Mouse (Mus musculus) forebrain, embryonic 15.5 days (tissue): ENCODE results near the gene Cacng2. TPM values are rescaled to one million over a fixed set of nuclear protein-coding genes. Genes with fewer than 3 reads are reported as not detected.

Experiments
- ATAC-seq: fragments of 200-750 bp; cut with Nextera tagmentation; replicated peaks from 2 replicates; pipeline ENCODE4 v1.8.0; 2017; ENCODE audit warnings: mild to moderate bottlenecking, moderate TSS enrichment, moderate library complexity
- H3K27ac ChIP-seq: fragments of 300-500 bp; sonication (generic); replicated peaks from 2 replicates; pipeline ENCODE4 v1.5.1; 2015; ENCODE audit warnings: mild to moderate bottlenecking, inconsistent platforms
- H3K27me3 ChIP-seq: fragments of 300-500 bp; sonication (generic); 2 replicates; pipeline ENCODE4 v1.6.1; 2015; ENCODE audit warnings: inconsistent platforms
- H3K36me3 ChIP-seq: fragments of 300-500 bp; sonication (generic); 2 replicates; pipeline ENCODE4 v1.6.1; 2015; ENCODE audit warnings: mild to moderate bottlenecking, inconsistent platforms
- H3K4me1 ChIP-seq: fragments of 300-500 bp; sonication (generic); 2 replicates; pipeline ENCODE4 v1.6.1; 2015; ENCODE audit warnings: inconsistent platforms
- H3K4me2 ChIP-seq: fragments of 300-500 bp; sonication (generic); replicated peaks from 2 replicates; pipeline ENCODE4 v1.6.1; 2015; ENCODE audit warnings: mild to moderate bottlenecking, inconsistent platforms
- H3K4me3 ChIP-seq: fragments of 300-500 bp; sonication (generic); 2 replicates; pipeline ENCODE4 v1.5.1; 2015; ENCODE audit warnings: mild to moderate bottlenecking, inconsistent platforms
- H3K9ac ChIP-seq: fragments of 300-500 bp; sonication (generic); replicated peaks from 2 replicates; pipeline ENCODE4 v1.6.1; 2015; ENCODE audit warnings: mild to moderate bottlenecking, inconsistent platforms
- H3K9me3 ChIP-seq: fragments of 300-500 bp; sonication (generic); 2 replicates; pipeline ENCODE4 v1.6.1; 2016; ENCODE audit warnings: inconsistent platforms
- WGBS: fragments of 180-500 bp; shearing (Covaris S2); methylation state at CpG from one replicate; pipeline ENCODE4 v1.1.7; 2015; ENCODE audit warnings: mixed read lengths; 5-methylcytosine and 5-hydroxymethylcytosine counted together
- polyA plus RNA-seq: library from polyadenylated mRNA; unstranded; fragments of >200 nt; fragmentation: Nextera tagmentation; extraction: Ambion mirVana; gene quantifications from 2 replicates; pipeline ENCODE4 v1.2.1, GENCODE M21; 2015

Cacng2 gene
- polyA plus RNA-seq, 1 experiment from 2014 or later: 7.6 TPM

GRCm38 (mm10) chr15:77983391-77983790 lies 136.4 kb downstream of the Cacng2 start:
- Histone ChIP-seq H3K36me3 (no peaks in the 10 kb centered on the region), H3K4me3 (no peak overlapping the region), H3K27me3 (0 out of 2 replicates have a peak, but pooled peaks cover 2% of the 10 kb centered on the region), H3K4me1 (peaks cover 8% of the 10 kb centered on the region; the same call in 1 of the 2 replicates), H3K9me3 (no peaks in the 10 kb centered on the region), H3K9ac (no peak overlapping the region), H3K27ac (no peak overlapping the region), H3K4me2 (no peak overlapping the region)
- ATAC-seq: no peak
- WGBS: 38% methylated on average over 3 of the region's 3 CpGs

GRCm38 (mm10) chr15:77982195-77982939 lies 137.5 kb downstream of the Cacng2 start:
- Histone ChIP-seq H3K9ac (no peak overlapping the region), H3K36me3 (no peaks in the 10 kb centered on the region), H3K4me2 (no peak overlapping the region), H3K4me3 (no peak overlapping the region), H3K9me3 (no peaks in the 10 kb centered on the region), H3K27ac (no peak overlapping the region), H3K27me3 (0 out of 2 replicates have a peak, but pooled peaks cover 2% of the 10 kb centered on the region), H3K4me1 (peaks cover 8% of the 10 kb centered on the region; the same call in 1 of the 2 replicates)
- 23% methylated on average over 18 of the region's 18 CpGs for WGBS
- ATAC-seq: 0 out of 2 replicates have a peak, but pooled peaks have one; percentile 13

GRCm38 (mm10) chr15:77981181-77981680 lies 138.6 kb downstream of the Cacng2 start:
- 74% methylated on average over 5 of the region's 5 CpGs for WGBS
- Histone ChIP-seq H3K27ac (no peak overlapping the region), H3K4me1 (peaks cover 8% of the 10 kb centered on the region; the same call in 1 of the 2 replicates), H3K9ac (no peak overlapping the region), H3K4me3 (no peak overlapping the region), H3K9me3 (no peaks in the 10 kb centered on the region), H3K4me2 (no peak overlapping the region), H3K36me3 (no peaks in the 10 kb centered on the region), H3K27me3 (0 out of 2 replicates have a peak, but pooled peaks cover 2% of the 10 kb centered on the region)
- no peak for ATAC-seq

GRCm38 (mm10) chr15:77979427-77979865 lies 140.4 kb downstream of the Cacng2 start:
- Histone ChIP-seq H3K9ac (no peak overlapping the region), H3K36me3 (no peaks in the 10 kb centered on the region), H3K4me3 (no peak overlapping the region), H3K9me3 (no peaks in the 10 kb centered on the region), H3K27ac (no peak overlapping the region), H3K27me3 (0 out of 2 replicates have a peak, but pooled peaks cover 2% of the 10 kb centered on the region), H3K4me1 (peaks cover 8% of the 10 kb centered on the region; the same call in 1 of the 2 replicates), H3K4me2 (no peak overlapping the region)
- no peak for ATAC-seq
- 83% methylated on average over 10 of the region's 10 CpGs for WGBS

- H3K9me3 ChIP-seq: no peaks in the 10 kb centered on the region
- H3K9ac ChIP-seq: no peak overlapping the region
- H3K27me3 ChIP-seq: 0 out of 2 replicates have a peak, but pooled peaks cover 1% of the 10 kb centered on the region
- H3K27ac ChIP-seq: no peak overlapping the region
- H3K4me3 ChIP-seq: no peak overlapping the region
- no peak for ATAC-seq
- no peak overlapping the region for H3K4me2 ChIP-seq
- H3K4me1 ChIP-seq: peaks cover 8% of the 10 kb centered on the region; the same call in 1 of the 2 replicates
- H3K36me3 ChIP-seq: no peaks in the 10 kb centered on the region
- WGBS: 66% methylated on average over 3 of the region's 3 CpGs
Measured at GRCm38 (mm10) chr15:77977663-77978062, 142.2 kb downstream of the Cacng2 start.

- no peaks in the 10 kb centered on the region for H3K27me3 ChIP-seq
- WGBS: 79% methylated on average over 6 of the region's 6 CpGs
- peaks cover 16% of the 10 kb centered on the region for H3K4me1 ChIP-seq
- no peaks in the 10 kb centered on the region for H3K36me3 ChIP-seq
- H3K4me2 ChIP-seq: no peak overlapping the region
- H3K4me3 ChIP-seq: no peak overlapping the region
- no peak for ATAC-seq
- H3K9ac ChIP-seq: no peak overlapping the region
- H3K9me3 ChIP-seq: no peaks in the 10 kb centered on the region
- no peak overlapping the region for H3K27ac ChIP-seq
Measured at GRCm38 (mm10) chr15:77974165-77974841, 145.5 kb downstream of the Cacng2 start.

- H3K27me3 ChIP-seq: no peaks in the 10 kb centered on the region
- H3K9ac ChIP-seq: peak within 1 kb of the TSS; percentile 87
- peak within 1 kb of the TSS; percentile 61 for H3K4me3 ChIP-seq
- peak; percentile 85 for ATAC-seq
- WGBS: under 1% methylated on average over 71 of the region's 72 CpGs
- H3K4me1 ChIP-seq: peaks cover 25% of the 10 kb centered on the region
- peaks cover 32% of the 10 kb centered on the region for H3K36me3 ChIP-seq
- peak within 1 kb of the TSS; percentile 85 for H3K4me2 ChIP-seq
- peak within 1 kb of the TSS; percentile 99 for H3K27ac ChIP-seq
- H3K9me3 ChIP-seq: no peaks in the 10 kb centered on the region
Measured at GRCm38 (mm10) chr15:77970470-77971292, 149.1 kb downstream of the Cacng2 start, which contains the start of gene Eif3d. TSS of gene Eif3d (minus strand) at chr15:77970813.

- peak overlapping the region; percentile 61 for H3K4me3 ChIP-seq
- peaks cover 39% of the 10 kb centered on the region for H3K36me3 ChIP-seq
- H3K9me3 ChIP-seq: no peaks in the 10 kb centered on the region
- peaks cover 25% of the 10 kb centered on the region for H3K4me1 ChIP-seq
- peak overlapping the region; percentile 87 for H3K9ac ChIP-seq
- H3K27me3 ChIP-seq: no peaks in the 10 kb centered on the region
- no peak; the same call in 1 of the 2 replicates for ATAC-seq
- WGBS: 2% methylated on average over 15 of the region's 15 CpGs
- H3K4me2 ChIP-seq: peak overlapping the region; percentile 82
- H3K27ac ChIP-seq: peak overlapping the region; percentile 99
Measured at GRCm38 (mm10) chr15:77969940-77970469, 149.8 kb downstream of the Cacng2 start.

- H3K4me2 ChIP-seq: no peak overlapping the region
- H3K9me3 ChIP-seq: no peaks in the 10 kb centered on the region
- H3K4me3 ChIP-seq: no peak overlapping the region
- no peak for ATAC-seq
- WGBS: 88% methylated on average over 9 of the region's 9 CpGs
- no peak overlapping the region for H3K27ac ChIP-seq
- H3K27me3 ChIP-seq: no peaks in the 10 kb centered on the region
- peaks cover 16% of the 10 kb centered on the region for H3K4me1 ChIP-seq
- no peak overlapping the region for H3K9ac ChIP-seq
- H3K36me3 ChIP-seq: peaks cover 87% of the 10 kb centered on the region
Measured at GRCm38 (mm10) chr15:77965117-77965528, 154.7 kb downstream of the Cacng2 start.

GRCm38 (mm10) chr15:77962447-77962846 lies 157.4 kb downstream of the Cacng2 start:
- no peaks in the 10 kb centered on the region for H3K9me3 ChIP-seq
- no peak overlapping the region for H3K4me3 ChIP-seq
- H3K36me3 ChIP-seq: peaks cover 94% of the 10 kb centered on the region
- no peaks in the 10 kb centered on the region for H3K27me3 ChIP-seq
- no peak for ATAC-seq
- no peak overlapping the region for H3K27ac ChIP-seq
- H3K9ac ChIP-seq: no peak overlapping the region
- no peak overlapping the region for H3K4me2 ChIP-seq
- WGBS: 98% methylated on average over 5 of the region's 5 CpGs
- H3K4me1 ChIP-seq: peaks cover under 1% of the 10 kb centered on the region; the same call in 1 of the 2 replicates

- Histone ChIP-seq H3K4me3 (no peak overlapping the region), H3K27ac (no peak overlapping the region), H3K27me3 (no peaks in the 10 kb centered on the region), H3K9me3 (no peaks in the 10 kb centered on the region), H3K9ac (no peak overlapping the region), H3K4me2 (no peak overlapping the region), H3K4me1 (peaks cover 15% of the 10 kb centered on the region), H3K36me3 (peaks cover 77% of the 10 kb centered on the region)
- 90% methylated on average over 6 of the region's 6 CpGs for WGBS
- ATAC-seq: no peak
Measured at GRCm38 (mm10) chr15:77960693-77961092, 159.1 kb downstream of the Cacng2 start.
